Mouse (Mus musculus) small intestine, adult 2 months (tissue): ENCODE results near the gene Tmtc1.

Experiments
- CTCF ChIP-seq: fragments of 200-500 bp; IDR thresholded peaks from 2 replicates; pipeline ENCODE4 v1.5.1; 2012; ENCODE audit warnings: low read depth, mild to moderate bottlenecking, control low read depth, inconsistent platforms, low read length, moderate library complexity, mixed read lengths; ENCODE audit not compliant: insufficient replicate concordance, insufficient read length; ENCODE audit errors: extremely low read depth
- POLR2A ChIP-seq: fragments of 200-500 bp; IDR thresholded peaks from 2 replicates; pipeline ENCODE4 v1.6.1; 2012; ENCODE audit warnings: low read depth, mild to moderate bottlenecking, control low read depth, inconsistent platforms, low read length, moderate library complexity

GRCm38 (mm10) chr6:148354151-148354508 is 90.1 kb downstream of the Tmtc1 start:
- TF ChIP-seq CTCF (no peak), POLR2A (no peak)
